Mouse (Mus musculus) megakaryocyte-erythroid progenitor cell, adult 5 weeks (primary cell): ENCODE results near the gene Kcnh1. TPM values are rescaled to one million over a fixed set of nuclear protein-coding genes. Genes with fewer than 3 reads are reported as not detected.

Experiments
- polyA plus RNA-seq: library from polyadenylated mRNA; stranded (reverse); fragments of >175 nt; gene quantifications from 2 replicates; pipeline ENCODE4 v1.2.3, GENCODE M21; 2012

Gene Kcnh1
- not detected in 2 replicates for polyA plus RNA-seq

GRCm38 (mm10) chr1:192190508-192191321, at the start of gene Kcnh1:
Kcnh1 (plus strand) TSS chr1:192190774.

Other genes with a start within 250 kb of the Kcnh1 start
- 0.09 TPM in 1 of 2 replicates, not detected in the other for gene Rd3, start 213.4 kb upstream of the Kcnh1 start, polyA plus RNA-seq
- 1.9 and 2.6 TPM in 2 replicates for gene Traf5, start 98.2 kb upstream of the Kcnh1 start, polyA plus RNA-seq
- 10.8 and 15.4 TPM in 2 replicates for gene Rcor3, start 52.7 kb upstream of the Kcnh1 start, polyA plus RNA-seq